Mouse (Mus musculus): ENCODE measurements around the gene Tmem150b. TPM values are rescaled to one million over a fixed set of nuclear protein-coding genes. Genes with fewer than 3 reads are reported as not detected.
A peak's percentile ranks its signal among the peaks of the same experiment; 100 is the strongest.

The Tmem150b gene
- polyA plus RNA-seq, 1 experiment from 2014 or later = 0.11 TPM

DNA sequence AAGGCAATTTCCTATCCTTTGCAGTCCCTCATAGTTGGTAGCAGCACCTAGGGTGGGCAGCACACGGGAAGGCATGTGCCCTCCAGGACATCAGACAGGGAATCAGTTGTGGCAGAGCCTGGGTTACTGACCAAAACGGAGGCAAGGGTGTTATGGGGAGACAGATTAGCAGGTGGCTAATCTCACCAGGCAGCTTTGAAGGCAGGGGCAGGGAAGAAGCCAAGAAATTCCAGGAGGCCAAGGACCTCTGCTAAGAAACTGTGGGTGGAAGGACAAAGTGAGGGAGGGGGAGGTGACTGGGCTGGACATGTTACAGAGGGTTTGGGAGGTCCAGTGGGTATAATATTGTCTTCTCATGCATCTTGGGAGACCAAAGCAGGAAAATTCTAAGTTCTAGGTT, 18.3 kb upstream of the Tmem150b start:
- H3K27me3 ChIP-seq (replicated peaks) = no peaks in the 10 kb centered on the region
- ATAC-seq (ENCODE audit: low FRiP score, low read depth) = no peak
- H3K9ac ChIP-seq = no peak overlapping the region
- H3K4me2 ChIP-seq (replicated peaks) = 0 out of 2 replicates have a peak overlapping the region, but pooled peaks have one; percentile 86
- WGBS = 75% methylated on average over 2 of the region's 2 CpGs
- no peak overlapping the region for H3K27ac ChIP-seq
- H3K4me1 ChIP-seq = peaks cover 31% of the 10 kb centered on the region
- H3K4me3 ChIP-seq = no peak overlapping the region
- no peaks in the 10 kb centered on the region for H3K9me3 ChIP-seq
- peaks cover 31% of the 10 kb centered on the region for H3K36me3 ChIP-seq

DNA sequence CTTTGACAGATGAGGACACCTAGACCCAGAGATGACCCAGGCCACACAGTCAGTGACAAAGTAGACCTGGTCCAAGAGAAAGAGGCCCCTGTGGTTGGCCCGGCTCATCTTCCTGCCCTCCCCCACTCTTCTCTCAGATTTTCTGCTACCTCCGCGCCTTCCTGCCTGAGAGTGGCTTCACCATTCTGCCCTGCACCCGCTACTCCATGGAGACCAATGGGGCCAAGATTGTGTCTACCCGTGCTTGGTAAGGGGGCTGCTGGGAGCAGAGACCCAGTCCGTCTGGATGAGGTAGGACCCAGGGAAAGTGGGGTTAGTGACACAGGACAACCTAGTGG, 17.4 kb upstream of the Tmem150b start:
- H3K27ac ChIP-seq = no peak overlapping the region
- H3K4me1 ChIP-seq = peaks cover 31% of the 10 kb centered on the region
- ATAC-seq (ENCODE audit: low FRiP score, low read depth) = no peak
- WGBS = 89% methylated on average over 6 of the region's 6 CpGs
- peak overlapping the region; percentile 86 for H3K4me2 ChIP-seq (replicated peaks)
- no peaks in the 10 kb centered on the region for H3K9me3 ChIP-seq
- 0 out of 2 replicates have a peak overlapping the region, but pooled peaks have one; percentile 21 for H3K9ac ChIP-seq
- no peak overlapping the region for H3K4me3 ChIP-seq
- H3K36me3 ChIP-seq = peaks cover 31% of the 10 kb centered on the region
- no peaks in the 10 kb centered on the region for H3K27me3 ChIP-seq (replicated peaks)

DNA sequence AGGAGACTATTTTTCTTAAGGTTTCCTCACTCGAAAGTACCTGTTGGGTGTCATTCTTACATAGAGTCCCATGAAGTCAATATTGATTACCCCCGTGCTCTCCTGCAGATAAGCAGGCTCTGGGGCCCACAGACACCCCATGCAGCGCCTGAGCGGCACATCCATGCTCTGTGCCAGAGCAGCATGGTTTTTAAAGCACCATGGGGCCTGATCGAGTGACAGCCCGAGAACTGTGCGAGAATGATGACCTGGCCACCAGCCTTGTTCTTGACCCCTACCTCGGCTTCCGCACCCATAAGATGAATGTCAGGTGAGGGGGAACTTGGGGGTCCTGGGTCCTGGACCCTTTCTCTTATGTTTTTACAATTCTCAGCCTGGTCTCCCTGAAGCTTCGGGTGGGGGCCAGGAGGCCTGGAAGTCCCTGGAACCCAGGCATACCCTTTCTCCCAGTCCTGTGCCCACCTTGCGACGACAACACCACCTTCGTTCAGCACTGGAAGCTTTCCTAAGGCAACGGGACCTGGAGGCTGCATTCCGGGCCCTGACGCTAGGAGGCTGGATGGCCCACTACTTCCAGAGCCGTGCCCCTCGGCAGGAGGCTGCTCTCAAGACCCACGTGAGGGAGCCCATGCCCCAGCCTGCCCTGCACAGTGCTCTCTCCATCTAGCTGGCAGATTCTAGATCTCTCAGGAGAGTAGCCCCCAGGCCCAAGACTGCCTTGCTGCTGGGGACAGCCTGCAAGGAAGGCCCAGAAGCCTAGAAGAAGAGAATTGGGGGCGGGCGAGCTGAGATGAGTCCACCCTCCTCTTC, 16.8 kb upstream of the Tmem150b start:
- WGBS = 83% methylated on average over 21 of the region's 21 CpGs
- 0 out of 2 replicates have a peak overlapping the region, but pooled peaks have one; percentile 19 for H3K9ac ChIP-seq
- no peak overlapping the region for H3K27ac ChIP-seq

DNA sequence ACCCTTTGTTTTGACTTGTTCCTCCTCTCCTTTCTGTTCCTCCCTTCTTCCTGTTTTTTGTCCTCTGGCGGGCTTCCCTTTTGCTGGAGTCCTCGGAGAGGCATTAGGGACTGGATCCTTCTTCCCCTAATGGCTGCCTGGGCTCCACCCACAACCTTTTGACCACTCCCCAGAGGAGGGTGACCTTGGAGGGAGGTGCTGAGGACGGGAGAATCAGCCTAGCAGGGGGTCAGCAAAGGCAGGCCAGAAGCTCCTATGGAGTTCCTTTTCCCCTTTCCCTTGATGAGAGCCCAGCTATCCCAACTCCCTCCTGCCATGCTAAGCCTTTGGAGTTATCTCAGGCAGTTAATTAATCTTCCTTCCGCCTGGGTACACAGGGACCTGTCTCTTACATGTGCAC, 16.1 kb upstream of the Tmem150b start:
- Histone ChIP-seq H3K4me3 (peak overlapping the region; percentile 71), H3K9me3 (no peaks in the 10 kb centered on the region), H3K9ac (peak overlapping the region; percentile 89), H3K27ac (peak overlapping the region; percentile 68; the same call in 1 of the 2 replicates), H3K36me3 (peaks cover 21% of the 10 kb centered on the region), H3K4me1 (peaks cover 31% of the 10 kb centered on the region), H3K27me3 (replicated peaks) (no peaks in the 10 kb centered on the region), H3K4me2 (replicated peaks) (peak overlapping the region; percentile 86)
- ATAC-seq (ENCODE audit: low FRiP score, low read depth) = no peak
- WGBS = 4% methylated on average over 4 of the region's 4 CpGs

More for the DNA sequence above, 16.8 kb upstream of the Tmem150b start:
- no peaks in the 10 kb centered on the region for H3K9me3 ChIP-seq
- no peaks in the 10 kb centered on the region for H3K27me3 ChIP-seq (replicated peaks)
- peak overlapping the region; percentile 71; the same call in 1 of the 2 replicates for H3K4me3 ChIP-seq
- no peak for ATAC-seq (ENCODE audit: low FRiP score, low read depth)
- peaks cover 28% of the 10 kb centered on the region for H3K36me3 ChIP-seq
- H3K4me2 ChIP-seq (replicated peaks) = peak overlapping the region; percentile 86
- peaks cover 31% of the 10 kb centered on the region for H3K4me1 ChIP-seq

DNA sequence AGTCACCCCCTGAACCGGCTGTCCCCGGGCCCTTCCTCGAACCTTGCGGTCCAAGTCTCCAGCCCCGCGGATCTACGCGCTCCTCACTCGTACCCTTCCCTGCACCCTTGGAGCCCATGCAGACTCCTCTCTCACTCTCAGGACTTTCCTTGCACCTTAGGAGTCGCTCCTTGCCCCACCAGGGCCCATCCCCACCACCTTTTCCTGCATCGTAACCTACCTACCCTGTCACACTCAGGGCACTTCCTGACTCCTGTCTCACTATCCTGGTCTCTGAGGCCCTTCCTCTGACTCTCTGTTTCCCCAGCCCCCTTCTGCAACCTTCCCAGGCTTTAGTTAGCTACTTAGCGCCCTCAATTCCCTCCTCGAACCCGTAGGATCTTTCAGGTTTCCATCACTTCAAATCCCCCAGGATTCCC, 15.3 kb upstream of the Tmem150b start:
- Histone ChIP-seq H3K27ac (peak overlapping the region; percentile 68), H3K4me3 (peak overlapping the region; percentile 71), H3K9ac (peak overlapping the region; percentile 89), H3K4me1 (peaks cover 31% of the 10 kb centered on the region), H3K9me3 (no peaks in the 10 kb centered on the region), H3K27me3 (replicated peaks) (no peaks in the 10 kb centered on the region), H3K36me3 (peaks cover 16% of the 10 kb centered on the region), H3K4me2 (replicated peaks) (peak overlapping the region; percentile 86)
- WGBS = 0% methylated on average over 13 of the region's 14 CpGs
- ATAC-seq (ENCODE audit: low FRiP score, low read depth) = peak; percentile 48

DNA sequence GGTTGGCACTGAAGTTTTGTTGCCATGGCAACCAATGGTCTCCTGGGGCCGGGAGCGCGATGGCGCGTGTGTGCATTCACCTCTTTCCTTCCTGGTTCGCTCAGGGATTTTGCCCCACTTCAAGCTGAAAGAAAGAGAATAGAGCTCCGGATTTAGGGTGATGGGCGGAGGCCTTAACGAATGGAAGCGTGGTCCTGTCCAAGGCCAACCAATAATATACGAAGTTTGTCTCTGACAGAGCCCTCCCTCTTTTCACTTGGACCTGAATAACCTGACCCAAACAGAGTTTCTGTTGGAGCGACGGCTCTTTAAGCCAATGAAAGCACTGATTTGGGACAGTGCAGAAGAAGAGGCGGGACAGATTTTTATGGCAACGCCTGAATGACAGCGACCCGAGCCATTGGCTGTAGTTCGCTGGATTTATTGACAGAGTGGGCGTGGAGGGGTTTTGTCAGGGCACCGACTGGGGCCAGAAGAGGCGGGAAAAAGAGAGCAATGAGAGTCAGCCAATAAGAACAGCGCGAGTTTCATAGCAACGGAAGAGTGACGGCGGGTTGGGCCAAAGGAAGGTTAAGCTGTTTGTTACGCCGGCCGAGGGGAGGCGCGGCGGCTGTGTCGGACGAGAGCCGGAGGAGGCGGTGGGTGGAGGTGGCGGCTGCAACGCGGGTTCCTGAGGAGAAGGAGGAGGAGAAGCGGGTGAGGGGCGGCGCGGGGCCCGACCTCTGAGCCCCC, 14.7 kb upstream of the Tmem150b start, which contains the start of gene Kmt5c:
Gene Kmt5c (plus strand): TSS at position 572 of the 732 bp plus-strand sequence.
- Histone ChIP-seq H3K9ac (peak within 1 kb of the TSS; percentile 89), H3K9me3 (no peaks in the 10 kb centered on the region), H3K4me2 (replicated peaks) (peak within 1 kb of the TSS; percentile 86), H3K27me3 (replicated peaks) (no peaks in the 10 kb centered on the region), H3K4me3 (peak within 1 kb of the TSS; percentile 71), H3K36me3 (peaks cover 14% of the 10 kb centered on the region; the same call in 1 of the 2 replicates), H3K4me1 (peaks cover 31% of the 10 kb centered on the region), H3K27ac (peak within 1 kb of the TSS; percentile 68)
- 0% methylated on average over 42 of the region's 44 CpGs for WGBS
- peak; percentile 97 for ATAC-seq (ENCODE audit: low FRiP score, low read depth)

DNA sequence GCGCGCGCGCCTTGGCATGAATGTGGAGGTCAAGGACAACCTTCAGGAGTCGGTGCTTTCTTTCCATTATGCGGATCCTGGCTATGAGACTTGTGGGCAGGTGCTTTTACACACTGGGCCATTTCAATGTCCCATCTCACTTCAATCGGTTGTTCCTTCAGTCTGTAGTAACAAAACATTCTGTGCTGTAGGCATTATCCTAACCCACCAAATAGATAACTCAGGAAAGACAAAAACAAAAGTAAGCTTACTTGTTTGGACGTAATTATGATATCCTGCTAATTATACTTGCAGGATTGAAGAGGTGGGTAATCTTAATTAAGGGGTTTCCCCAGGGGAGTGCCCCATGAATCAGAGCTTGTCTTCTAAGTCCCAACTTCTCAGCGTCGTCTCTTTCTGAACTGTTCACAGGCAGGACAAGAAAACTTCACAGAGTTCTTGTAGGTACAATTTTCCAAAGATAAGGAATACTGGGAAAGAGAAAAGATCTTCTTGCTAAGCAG, 14.0 kb upstream of the Tmem150b start:
- H3K4me1 ChIP-seq = peaks cover 31% of the 10 kb centered on the region
- no peak overlapping the region for H3K9ac ChIP-seq
- 48% methylated on average over 10 of the region's 10 CpGs for WGBS
- H3K4me2 ChIP-seq (replicated peaks) = peak overlapping the region; percentile 86
- no peak; the same call in 1 of the 2 replicates for ATAC-seq (ENCODE audit: low FRiP score, low read depth)
- peak overlapping the region; percentile 71; the same call in 1 of the 2 replicates for H3K4me3 ChIP-seq
- peak overlapping the region; percentile 37; the same call in 1 of the 2 replicates for H3K27ac ChIP-seq
- no peaks in the 10 kb centered on the region for H3K27me3 ChIP-seq (replicated peaks)
- H3K36me3 ChIP-seq = peaks cover 8% of the 10 kb centered on the region; the same call in 1 of the 2 replicates
- H3K9me3 ChIP-seq = no peaks in the 10 kb centered on the region

DNA sequence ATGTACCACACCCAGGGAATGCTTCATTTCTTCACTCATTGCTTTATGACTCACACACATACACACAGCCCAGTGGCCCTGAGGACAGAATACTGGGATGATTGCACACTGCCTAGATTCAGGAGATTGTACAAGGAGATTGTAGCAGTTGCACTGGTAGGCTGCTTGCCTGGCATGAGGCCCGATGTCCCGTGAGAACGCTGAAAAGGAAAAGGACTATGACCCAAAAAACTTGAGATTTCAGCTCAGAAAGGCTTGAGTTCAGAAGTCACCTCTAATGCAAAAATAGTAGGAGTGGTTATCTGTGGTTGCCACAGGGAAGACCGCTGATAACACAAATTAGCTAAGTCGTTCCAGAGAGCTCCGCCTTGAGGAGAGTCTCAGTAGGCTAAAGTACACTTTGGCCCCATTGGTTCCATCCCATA, 7.9 kb upstream of the Tmem150b start:
- H3K27ac ChIP-seq = no peak overlapping the region
- H3K4me1 ChIP-seq = no peaks in the 10 kb centered on the region
- H3K4me2 ChIP-seq (replicated peaks) = no peak overlapping the region
- no peak overlapping the region for H3K9ac ChIP-seq
- whole genome bisulfite sequencing = 74% methylated on average over 6 of the region's 6 CpGs
- no peak overlapping the region for H3K4me3 ChIP-seq
- H3K27me3 ChIP-seq (replicated peaks) = no peaks in the 10 kb centered on the region; the same call in 1 of the 2 replicates
- no peak for ATAC-seq (ENCODE audit: low FRiP score, low read depth)
- no peaks in the 10 kb centered on the region for H3K9me3 ChIP-seq
- no peaks in the 10 kb centered on the region for H3K36me3 ChIP-seq

DNA sequence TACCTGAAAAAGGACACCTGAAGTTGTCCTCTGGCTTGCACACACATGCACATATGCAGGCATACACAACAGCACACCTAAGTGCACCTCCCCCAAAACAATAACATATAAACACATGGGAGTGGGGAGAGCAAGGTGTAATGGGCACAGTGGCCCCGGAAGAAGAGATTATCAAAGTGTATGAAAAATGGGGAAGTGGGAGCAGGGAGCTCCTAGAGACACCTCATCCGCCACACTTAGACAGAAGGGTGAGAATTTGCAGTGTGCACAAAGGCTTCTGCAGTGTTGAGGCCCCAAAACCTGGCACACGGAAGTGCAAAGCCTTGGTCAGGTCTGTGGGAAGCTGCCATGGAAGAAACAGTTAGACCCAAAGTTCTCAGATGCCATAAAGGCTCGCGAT, 6.0 kb upstream of the Tmem150b start:
- no peak for ATAC-seq (ENCODE audit: low FRiP score, low read depth)
- Histone ChIP-seq H3K27ac (no peak overlapping the region), H3K9me3 (no peaks in the 10 kb centered on the region), H3K36me3 (no peaks in the 10 kb centered on the region), H3K4me2 (replicated peaks) (no peak overlapping the region), H3K27me3 (replicated peaks) (no peaks in the 10 kb centered on the region; the same call in 1 of the 2 replicates), H3K4me1 (no peaks in the 10 kb centered on the region), H3K4me3 (no peak overlapping the region), H3K9ac (no peak overlapping the region)
- 83% methylated on average over 5 of the region's 5 CpGs for WGBS

DNA sequence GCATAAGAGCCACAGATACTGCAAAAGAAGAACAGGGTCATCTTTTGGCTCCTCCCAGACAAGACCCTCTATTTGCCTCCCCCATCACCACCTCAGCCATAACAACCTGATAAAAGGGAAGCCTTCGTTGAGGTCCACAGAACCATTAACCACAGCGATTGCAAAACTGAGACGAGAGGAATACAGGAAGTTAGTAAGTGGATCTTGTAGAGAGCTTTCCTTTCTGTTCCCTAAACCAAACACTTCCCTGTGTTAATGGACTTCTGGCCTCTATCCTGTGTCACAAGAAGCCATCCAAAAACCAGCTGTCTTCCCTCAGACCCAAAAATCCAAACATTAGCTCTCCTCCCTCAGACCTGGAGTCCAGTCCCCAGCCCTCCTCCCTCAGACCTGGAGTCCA, 690 bp downstream of the Tmem150b start:
- ATAC-seq (ENCODE audit: low FRiP score, low read depth) = no peak
- 85% methylated on average over 3 of the region's 3 CpGs for WGBS
- no peaks in the 10 kb centered on the region for H3K27me3 ChIP-seq (replicated peaks)

DNA sequence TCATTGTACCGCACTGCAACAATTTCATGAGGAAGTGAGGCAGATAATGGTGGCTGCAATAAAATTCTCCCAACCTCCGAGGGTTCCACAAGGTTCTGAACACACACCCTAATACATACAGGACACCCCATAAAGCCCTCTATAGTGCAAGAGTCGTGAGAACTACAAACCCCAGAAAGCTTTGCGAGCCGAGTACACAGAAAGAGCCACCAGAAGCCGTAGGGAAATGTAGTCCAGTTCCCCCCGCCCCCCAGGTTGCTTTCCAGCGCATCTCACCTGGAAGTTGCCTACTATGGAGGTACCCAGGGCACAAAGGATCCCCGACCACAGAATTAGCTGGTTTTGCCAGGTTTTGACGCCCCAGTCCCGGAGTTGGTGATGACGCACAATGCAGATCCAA, 1.5 kb downstream of the Tmem150b start:
- Histone ChIP-seq H3K27me3 (replicated peaks) (no peaks in the 10 kb centered on the region), H3K4me2 (replicated peaks) (peak overlapping the region; percentile 47), H3K4me1 (no peaks in the 10 kb centered on the region), H3K9ac (0 out of 2 replicates have a peak overlapping the region, but pooled peaks have one; percentile 3), H3K36me3 (no peaks in the 10 kb centered on the region), H3K27ac (no peak overlapping the region), H3K9me3 (no peaks in the 10 kb centered on the region), H3K4me3 (no peak overlapping the region)
- WGBS = 40% methylated on average over 12 of the region's 12 CpGs
- ATAC-seq (ENCODE audit: low FRiP score, low read depth) = 0 out of 2 replicates have a peak, but pooled peaks have one; percentile 50

More for the DNA sequence above, 690 bp downstream of the Tmem150b start:
- Histone ChIP-seq H3K4me2 (replicated peaks) (no peak overlapping the region), H3K9ac (no peak overlapping the region), H3K4me3 (no peak overlapping the region), H3K4me1 (no peaks in the 10 kb centered on the region), H3K9me3 (no peaks in the 10 kb centered on the region), H3K36me3 (no peaks in the 10 kb centered on the region), H3K27ac (no peak overlapping the region)

DNA sequence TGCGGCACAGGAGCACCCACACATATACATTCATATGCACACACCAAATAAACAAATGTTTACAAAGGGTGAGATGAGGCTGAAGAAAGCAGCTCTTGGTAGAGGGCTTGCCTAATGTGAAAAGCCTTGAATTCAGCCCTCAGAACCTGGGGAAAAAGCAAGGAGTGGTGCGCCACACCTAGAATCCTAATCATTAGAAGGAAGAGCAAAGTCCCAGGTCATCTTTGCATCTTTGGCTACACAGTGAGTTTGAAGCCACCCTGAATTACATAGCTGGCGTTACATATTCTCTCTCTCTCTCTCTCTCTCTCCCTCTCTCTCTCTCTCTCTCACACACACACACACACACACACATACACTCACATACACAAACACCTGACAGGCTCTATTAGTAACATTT, 5.8 kb downstream of the Tmem150b start:
- Histone ChIP-seq H3K27me3 (replicated peaks) (no peaks in the 10 kb centered on the region), H3K9ac (no peak overlapping the region), H3K36me3 (peaks cover 30% of the 10 kb centered on the region), H3K9me3 (no peaks in the 10 kb centered on the region), H3K4me3 (no peak overlapping the region), H3K4me2 (replicated peaks) (no peak overlapping the region), H3K27ac (no peak overlapping the region), H3K4me1 (no peaks in the 10 kb centered on the region)
- WGBS = 91% methylated on average over 3 of the region's 3 CpGs
- ATAC-seq (ENCODE audit: low FRiP score, low read depth) = no peak
